In the genomic region with DNA sequence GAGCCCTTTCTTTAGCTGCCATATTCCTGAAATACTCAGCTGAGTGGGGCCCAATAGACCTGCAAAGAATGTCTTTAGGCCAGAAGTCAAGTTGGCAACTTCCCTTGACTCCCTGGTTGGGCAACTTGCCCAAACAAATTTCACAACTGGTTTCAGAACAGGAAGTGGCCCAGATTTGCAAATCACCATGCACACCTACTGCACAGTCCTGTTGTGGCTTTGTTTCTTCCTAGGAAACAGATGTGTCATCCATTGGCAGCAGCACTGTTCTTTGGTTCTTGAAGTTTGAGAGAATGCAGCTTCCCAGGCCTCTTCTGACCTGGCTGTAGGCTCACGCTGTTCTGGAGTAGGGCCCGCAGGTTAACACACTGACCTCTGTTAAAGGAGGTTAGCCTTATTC, we compare ENCODE assay signal across 11 mouse cellular contexts. TPM values are rescaled to one million over a fixed set of nuclear protein-coding genes. Genes with fewer than 3 reads are reported as not detected.
DNase-seq lines count a peak whose midpoint lies in the region; ATAC-seq and TF ChIP-seq lines count a peak whose summit lies in the region.
"Had no signal": no experiment of that assay in that cellular context is flagged by ENCODE, and none has a peak within 500 bp of the region (broad histone marks: within the 10 kb centered on the region; RNA-seq: fewer than 3 reads in every experiment).

No protein-coding gene starts in this region.

- TF ChIP-seq POLR2A in MEL (IDR thresholded peaks at IDR 0.05; ENCODE audit: control insufficient read depth in 1 of 2, insufficient read depth in 1 of 2, low read depth in 1 of 2, low read length in 2 of 2, poor library complexity in 1 of 2) = no peak

- DNase-seq in heart, adult 11 months = peak; percentile 91
- DNase-seq in heart, adult 8-10 months (ENCODE audit: low spot score) = no peak
- DNase-seq in MEL (ENCODE audit: low read depth, low spot score) = peak; percentile 72
- peak; percentile 78 to 82 for DNase-seq in monocyte, adult 2 months (ENCODE audit: low read depth in 1 of 2, low spot score in 2 of 2)
- DNase-seq in left cerebral cortex, postnatal 4 days = no peak
- DNase-seq: liver, embryonic 13.5 days; right cerebral cortex, postnatal 4 days had no signal

- no peaks in the 10 kb centered on the region for H3K9me3 ChIP-seq in MEL (replicated peaks; ENCODE audit: insufficient read depth, low read length)
- no peaks in the 10 kb centered on the region for H3K9me3 ChIP-seq in midbrain, embryonic 13.5 days
- H3K9me3 ChIP-seq in forebrain, embryonic 13.5 days (replicated peaks) = no peaks in the 10 kb centered on the region
- H3K9me3 ChIP-seq: heart, embryonic 15.5 days; liver, embryonic 13.5 days had no signal

- intact Hi-C loops in left cerebral cortex, postnatal 4 days (cut with DNase I) = no loop called here

- H3K27ac ChIP-seq in MEL (ENCODE audit: control insufficient read depth, low read depth, low read length) = no peak overlapping the region
- H3K27ac ChIP-seq in midbrain, embryonic 13.5 days = no peak overlapping the region
- H3K27ac ChIP-seq in forebrain, embryonic 13.5 days = no peak overlapping the region
- H3K27ac ChIP-seq: heart, embryonic 15.5 days; liver, embryonic 13.5 days had no signal

- H3K27me3 ChIP-seq in MEL (ENCODE audit: control insufficient read depth in 1 of 2, insufficient read depth in 2 of 2, low read length in 2 of 2) = no peaks in the 10 kb centered on the region
- no peaks in the 10 kb centered on the region for H3K27me3 ChIP-seq in midbrain, embryonic 13.5 days
- H3K27me3 ChIP-seq in forebrain, embryonic 13.5 days = no peaks in the 10 kb centered on the region
- H3K27me3 ChIP-seq: heart, embryonic 15.5 days; liver, embryonic 13.5 days had no signal

- H3K4me3 ChIP-seq in MEL (ENCODE audit: control insufficient read depth in 1 of 2, insufficient read depth in 1 of 2, low read depth in 2 of 2, low read length in 2 of 2) = no peak overlapping the region
- no peak overlapping the region for H3K4me3 ChIP-seq in midbrain, embryonic 13.5 days (replicated peaks)
- H3K4me3 ChIP-seq in forebrain, embryonic 13.5 days = no peak overlapping the region
- H3K4me3 ChIP-seq: heart, embryonic 15.5 days; liver, embryonic 13.5 days had no signal

- TF ChIP-seq EP300 in MEL (IDR thresholded peaks at IDR 0.05; ENCODE audit: low read depth in 1 of 2, low read length in 2 of 2) = 0 out of 4 replicates have a peak, but pooled peaks of 1 of the 2 experiments have one; percentile 23

- TF ChIP-seq CTCF in MEL (IDR thresholded peaks at IDR 0.05 in 2 of 3, conservative IDR thresholded peaks at IDR 0.05 in 1 of 3; ENCODE audit: control insufficient read depth in 1 of 3, insufficient read depth in 1 of 3, low read depth in 2 of 3, low read length in 3 of 3, poor library complexity in 1 of 3, severe bottlenecking in 1 of 3) = no peak

- no peak overlapping the region for H3K4me2 ChIP-seq in midbrain, embryonic 13.5 days (replicated peaks)
- no peak overlapping the region for H3K4me2 ChIP-seq in forebrain, embryonic 13.5 days
- H3K4me2 ChIP-seq: heart, embryonic 15.5 days; liver, embryonic 13.5 days had no signal

- H3K36me3 ChIP-seq in MEL (ENCODE audit: control insufficient read depth in 1 of 2, insufficient read depth in 2 of 2, low read length in 2 of 2) = peaks cover 0 to 12% of the 10 kb centered on the region in 2 experiments; a peak in 2 of 4 replicates
- no peaks in the 10 kb centered on the region for H3K36me3 ChIP-seq in midbrain, embryonic 13.5 days
- H3K36me3 ChIP-seq in forebrain, embryonic 13.5 days (ENCODE audit: poor library complexity, severe bottlenecking) = no peaks in the 10 kb centered on the region
- H3K36me3 ChIP-seq: heart, embryonic 15.5 days; liver, embryonic 13.5 days had no signal

- H3K79me2 ChIP-seq in MEL (ENCODE audit: control insufficient read depth, insufficient read depth, low read length, poor library complexity) = no peaks in the 10 kb centered on the region

- H3K9ac ChIP-seq in MEL (ENCODE audit: control insufficient read depth, low read depth, low read length, poor library complexity, severe bottlenecking) = no peak overlapping the region
- no peak overlapping the region for H3K9ac ChIP-seq in midbrain, embryonic 13.5 days (replicated peaks)
- no peak overlapping the region for H3K9ac ChIP-seq in forebrain, embryonic 13.5 days
- H3K9ac ChIP-seq: heart, embryonic 15.5 days; liver, embryonic 13.5 days had no signal

- ATAC-seq in inflammation-experienced regulatory T-cells, adult 6 months = peak; percentile 18
- no peak for ATAC-seq in midbrain, embryonic 13.5 days
- no peak for ATAC-seq in forebrain, embryonic 13.5 days

- WGBS in midbrain, embryonic 13.5 days = 78% methylated on average over 2 of the region's 2 CpGs
- WGBS in forebrain, embryonic 13.5 days = 91% methylated on average over 2 of the region's 2 CpGs

- TF ChIP-seq RAD21 in MEL (IDR thresholded peaks at IDR 0.05; ENCODE audit: low read depth, low read length) = no peak

- peaks cover 0 to 9% of the 10 kb centered on the region in 2 experiments; a peak in 2 of 4 replicates for H3K4me1 ChIP-seq in MEL (ENCODE audit: control insufficient read depth in 1 of 2, insufficient read depth in 2 of 2, low read length in 2 of 2)
- H3K4me1 ChIP-seq in midbrain, embryonic 13.5 days (replicated peaks) = no peaks in the 10 kb centered on the region
- no peaks in the 10 kb centered on the region for H3K4me1 ChIP-seq in forebrain, embryonic 13.5 days

TF ChIP-seq in MEL, 35 proteins besides CTCF, POLR2A, EP300 and RAD21:
- TF ChIP-seq RCOR1 (IDR thresholded peaks at IDR 0.05; ENCODE audit: low read depth, low read length) = peak; percentile 96
- TF ChIP-seq SIN3A (IDR thresholded peaks at IDR 0.05; ENCODE audit: low read length) = peak; percentile 31; the same call in 1 of the 2 replicates
- no peak for TF ChIP-seq MAX (IDR thresholded peaks at IDR 0.05; ENCODE audit: low read length)
- no peak for TF ChIP-seq GABPA (IDR thresholded peaks at IDR 0.05; ENCODE audit: low read depth, low read length)
- no peak for TF ChIP-seq ZNF384 (IDR thresholded peaks at IDR 0.05; ENCODE audit: low read depth, low read length)
- TF ChIP-seq MAFK (IDR thresholded peaks at IDR 0.05; ENCODE audit: borderline replicate concordance, low read depth, low read length) = no peak
- TF ChIP-seq USF1 (IDR thresholded peaks at IDR 0.05; ENCODE audit: low read depth, low read length) = no peak
- TF ChIP-seq BHLHE40 (IDR thresholded peaks at IDR 0.05; ENCODE audit: borderline replicate concordance, low read depth, low read length) = no peak
- no peak for TF ChIP-seq TBP (IDR thresholded peaks at IDR 0.05; ENCODE audit: low read depth, low read length)
- no peak for TF ChIP-seq HCFC1 (IDR thresholded peaks at IDR 0.05; ENCODE audit: low read depth, low read length)
- TF ChIP-seq SMC3 (IDR thresholded peaks at IDR 0.05; ENCODE audit: low read depth, low read length) = no peak

RNA-seq across cellular contexts. Expression of gene Smap2, which starts 6.9 kb away (rescaled TPM):
- 10 to 100 TPM; 39.1 to 57.5 (median 49.1) TPM for total RNA-seq in heart, adult 8-10 months (2022)
- total RNA-seq in MEL (2012; rRNA removed) = 33.8 and 36.5 TPM in 2 replicates
- polyA plus RNA-seq in MEL (2012; ENCODE audit: insufficient read depth in 1 of 2, insufficient read length in 2 of 2, low read depth in 1 of 2, low replicate concordance in 2 of 2, missing spikeins in 1 of 2) = 100 to 1,000 TPM in 1 of 2 experiments, 10 to 100 TPM in 1; 83.5 to 118 TPM
- polyA plus RNA-seq in inflammation-experienced regulatory T-cells, adult 6 months (2017; shearing (Covaris generic)) = 10 to 100 TPM; 39.3 to 42.2 (median 40.5) TPM
- polyA plus RNA-seq in midbrain, embryonic 13.5 days (2015; fragmentation: Nextera tagmentation; extraction: Ambion mirVana) = 30.9 and 34.2 TPM in 2 replicates
- 100 to 1,000 TPM; 124 to 128 TPM for total RNA-seq in left cerebral cortex, postnatal 4 days (2021)
- 22.2 and 22.7 TPM in 2 replicates for polyA plus RNA-seq in forebrain, embryonic 13.5 days (2015; fragmentation: Nextera tagmentation; extraction: Ambion mirVana)

RNA-seq across cellular contexts. Expression of gene Col9a2, which starts 15.2 kb away (rescaled TPM):
- total RNA-seq in heart, adult 8-10 months (2022) = not detected
- total RNA-seq in MEL (2012; rRNA removed) = 0.12 TPM in 1 of 2 replicates, not detected in the other
- not detected for polyA plus RNA-seq in MEL (2012; ENCODE audit: insufficient read depth in 1 of 2, insufficient read length in 2 of 2, low read depth in 1 of 2, low replicate concordance in 2 of 2, missing spikeins in 1 of 2)
- polyA plus RNA-seq in inflammation-experienced regulatory T-cells, adult 6 months (2017; shearing (Covaris generic)) = not detected
- polyA plus RNA-seq in midbrain, embryonic 13.5 days (2015; fragmentation: Nextera tagmentation; extraction: Ambion mirVana) = 6.1 and 8.3 TPM in 2 replicates
- 10 to 100 TPM; 11.0 to 12.1 TPM for total RNA-seq in left cerebral cortex, postnatal 4 days (2021)
- polyA plus RNA-seq in forebrain, embryonic 13.5 days (2015; fragmentation: Nextera tagmentation; extraction: Ambion mirVana) = 1.6 and 1.9 TPM in 2 replicates

Comparison
In these comparisons a context has a peak if more than half of its experiments do, and no peak if none do; other contexts are left out.
1. DNase-seq: peak in heart, adult 11 months (single experiment), MEL (single experiment) and monocyte, adult 2 months (2 of 2); none in heart, adult 8-10 months (single experiment) and left cerebral cortex, postnatal 4 days (single experiment).